Mouse (Mus musculus): ENCODE data around the gene Scd4.

Scd4 gene

GRCm38 (mm10) chr19:44332833-44333623, at the start of gene Scd4:
Gene Scd4, plus strand, starts transcription at chr19:44333092.
- no peak for DNase-seq

- DNase-seq: no peak
These were observed 49.5 kb upstream of the Scd4 start for GRCm38 (mm10) chr19:44283157-44284024.

GRCm38 (mm10) chr19:44284025-44284695, 48.7 kb upstream of the Scd4 start:
- peak; percentile 93 for DNase-seq

GRCm38 (mm10) chr19:44284723-44285122, 48.2 kb upstream of the Scd4 start:
- DNase-seq: peak; percentile 74

GRCm38 (mm10) chr19:44285554-44285953, 47.3 kb upstream of the Scd4 start:
- no peak for DNase-seq

- DNase-seq: peak; percentile 81
These were observed 46.8 kb upstream of the Scd4 start for GRCm38 (mm10) chr19:44286109-44286508.

GRCm38 (mm10) chr19:44287415-44288110, 45.3 kb upstream of the Scd4 start:
- no peak for DNase-seq

GRCm38 (mm10) chr19:44292083-44292482, 40.8 kb upstream of the Scd4 start:
- no peak for DNase-seq

- DNase-seq: no peak
These were observed 40.4 kb upstream of the Scd4 start for GRCm38 (mm10) chr19:44292483-44292882.

- no peak for DNase-seq
These were observed 39.7 kb upstream of the Scd4 start, which contains the start of gene Scd2 for GRCm38 (mm10) chr19:44292941-44293768. Gene Scd2, plus strand, starts transcription at chr19:44293674.

GRCm38 (mm10) chr19:44293769-44294551, 38.9 kb upstream of the Scd4 start:
- DNase-seq: peak; percentile 95

GRCm38 (mm10) chr19:44294588-44295041, 38.3 kb upstream of the Scd4 start:
- peak; percentile 91 for DNase-seq

GRCm38 (mm10) chr19:44295251-44295650, 37.6 kb upstream of the Scd4 start:
- DNase-seq: peak; percentile 83

GRCm38 (mm10) chr19:44295741-44296140, 37.2 kb upstream of the Scd4 start:
- DNase-seq: peak; percentile 95

- DNase-seq: no peak
These were observed 36.7 kb upstream of the Scd4 start for GRCm38 (mm10) chr19:44296186-44296585.

- DNase-seq: no peak
These were observed 35.7 kb upstream of the Scd4 start for GRCm38 (mm10) chr19:44297068-44297760.

GRCm38 (mm10) chr19:44297862-44298261, 35.0 kb upstream of the Scd4 start:
- DNase-seq: no peak

GRCm38 (mm10) chr19:44299078-44299477, 33.8 kb upstream of the Scd4 start:
- DNase-seq: no peak

- no peak for DNase-seq
These were observed 33.0 kb upstream of the Scd4 start for GRCm38 (mm10) chr19:44299902-44300301.

GRCm38 (mm10) chr19:44300520-44300919, 32.4 kb upstream of the Scd4 start:
- DNase-seq: no peak
